Mouse (Mus musculus) liver, embryonic 11.5 days (tissue): ENCODE measurements at regions not wholly inside any gene's neighbourhood (a gene's known extent, or its start where the extent isn't known, plus 50 kb on each side); places are given as distances from the start of the nearest gene placed in this dataset.
"Not testable (repeated sequence)": the region's sequence is repeated elsewhere in the genome, so short reads cannot be mapped to it uniquely, and the experiment has no call there.

Experiments
- ATAC-seq: fragments of 200-750 bp; cut with Nextera tagmentation; replicated peaks from 2 replicates; pipeline ENCODE4 v1.8.0; 2017; ENCODE audit warnings: moderate number of reproducible peaks, mild to moderate bottlenecking, moderate TSS enrichment, moderate library complexity; ENCODE audit not compliant: low FRiP score
- DNase-seq: peaks from one replicate; pipeline ENCODE4 v3.0.0-alpha.2; 2017; ENCODE audit warnings: low spot score
- H3K27ac ChIP-seq: fragments of 300-500 bp; sonication (generic); 2 replicates; pipeline ENCODE4 v1.5.1; 2014; ENCODE audit warnings: mild to moderate bottlenecking, low read depth, low read length, control low read depth
- H3K27me3 ChIP-seq: fragments of 300-500 bp; sonication (generic); replicated peaks from 2 replicates; pipeline ENCODE4 v1.6.1; 2014; ENCODE audit warnings: low read length, mixed read lengths; ENCODE audit not compliant: control insufficient read depth, insufficient read depth
- H3K36me3 ChIP-seq: fragments of 300-500 bp; sonication (generic); 2 replicates; pipeline ENCODE4 v1.6.1; 2014; ENCODE audit warnings: mild to moderate bottlenecking, low read length, moderate library complexity, mixed read lengths; ENCODE audit not compliant: control insufficient read depth, insufficient read depth
- H3K4me1 ChIP-seq: fragments of 300-500 bp; sonication (generic); replicated peaks from 2 replicates; pipeline ENCODE4 v1.6.1; 2014; ENCODE audit warnings: low read length, mixed read lengths; ENCODE audit not compliant: control insufficient read depth, insufficient read depth
- H3K4me2 ChIP-seq: fragments of 300-500 bp; sonication (generic); 2 replicates; pipeline ENCODE4 v1.6.1; 2014; ENCODE audit warnings: mild to moderate bottlenecking, control low read depth, moderate library complexity
- H3K4me3 ChIP-seq: fragments of 300-500 bp; sonication (generic); 2 replicates; pipeline ENCODE4 v1.5.1; 2014; ENCODE audit warnings: low read depth, low read length, control low read depth
- H3K9ac ChIP-seq: fragments of 300-500 bp; sonication (generic); 2 replicates; pipeline ENCODE4 v1.6.1; 2014; ENCODE audit warnings: low read depth, low read length, control low read depth
- H3K9me3 ChIP-seq: fragments of 300-500 bp; sonication (generic); 2 replicates; pipeline ENCODE4 v1.6.1; 2016; ENCODE audit warnings: low read length, inconsistent platforms, mixed read lengths; ENCODE audit not compliant: control insufficient read depth
- WGBS: fragments of 180-500 bp; shearing (Covaris S2); extraction: QIAGEN DNeasy Blood & Tissue Kit; methylation state at CpG from one replicate; pipeline ENCODE4 v1.1.7; 2014; 5-methylcytosine and 5-hydroxymethylcytosine counted together

DNA sequence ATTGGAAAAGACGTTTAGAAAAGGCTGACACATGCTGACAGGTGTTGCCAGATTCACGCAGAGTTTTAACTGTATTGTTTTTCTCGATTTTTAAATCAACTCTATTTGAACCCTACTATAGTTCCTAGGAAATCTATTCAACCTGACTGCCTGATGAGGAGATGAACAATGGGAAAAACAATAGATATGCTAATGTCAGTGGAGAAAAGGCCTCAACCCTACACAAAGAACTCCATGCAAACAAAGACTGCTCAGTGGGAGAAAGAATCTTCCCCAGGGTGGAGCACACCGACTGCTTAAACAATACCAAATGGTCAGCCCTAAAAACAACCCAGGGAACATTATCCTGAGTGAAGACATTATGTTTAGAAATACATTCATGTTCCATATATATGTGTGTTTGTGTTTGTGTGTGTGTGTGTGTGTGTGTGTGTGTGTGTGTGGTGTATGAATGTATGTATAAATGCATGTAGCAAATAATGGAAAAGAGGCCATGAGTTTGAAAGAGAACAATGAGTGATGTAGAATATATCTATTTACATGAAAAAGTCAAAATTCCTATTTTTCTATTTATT lies 204.1 kb upstream of the Zfp804a start:
- Histone ChIP-seq H3K27me3 (no peaks in the 10 kb centered on the region), H3K27ac (no peak overlapping the region), H3K9me3 (no peaks in the 10 kb centered on the region), H3K36me3 (no peaks in the 10 kb centered on the region), H3K4me3 (no peak overlapping the region), H3K4me2 (no peak overlapping the region), H3K4me1 (no peaks in the 10 kb centered on the region), H3K9ac (no peak overlapping the region)
- WGBS: 37% methylated on average over 4 of the region's 4 CpGs
- DNase-seq: no peak
- no peak for ATAC-seq

DNA sequence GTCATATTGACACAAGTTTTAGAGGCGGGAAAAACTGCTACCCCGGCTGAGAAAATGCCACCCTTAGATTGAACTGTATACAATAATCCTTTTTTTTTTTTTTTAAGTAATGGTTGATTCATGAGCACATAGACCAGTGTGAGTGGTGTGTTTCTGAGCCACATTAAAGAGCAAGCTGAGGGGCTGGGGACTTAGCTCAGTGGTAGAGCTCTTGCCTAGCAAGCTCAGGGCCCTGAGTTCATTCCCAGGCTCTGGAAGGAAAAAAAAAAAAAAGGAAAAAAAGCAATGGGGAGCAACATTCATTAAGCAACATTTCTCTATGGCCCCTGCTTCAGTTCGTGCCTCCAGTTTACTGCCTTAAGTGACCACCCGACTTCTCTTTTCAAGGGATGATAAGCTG lies 203.1 kb upstream of the Zfp804a start:
- Histone ChIP-seq H3K27me3 (no peaks in the 10 kb centered on the region), H3K36me3 (no peaks in the 10 kb centered on the region), H3K4me1 (no peaks in the 10 kb centered on the region), H3K9me3 (no peaks in the 10 kb centered on the region), H3K27ac (no peak overlapping the region), H3K4me3 (no peak overlapping the region), H3K4me2 (no peak overlapping the region), H3K9ac (no peak overlapping the region)
- whole genome bisulfite sequencing: 71% methylated on average over 4 of the region's 4 CpGs
- ATAC-seq (no peak), DNase-seq (no peak)

DNA sequence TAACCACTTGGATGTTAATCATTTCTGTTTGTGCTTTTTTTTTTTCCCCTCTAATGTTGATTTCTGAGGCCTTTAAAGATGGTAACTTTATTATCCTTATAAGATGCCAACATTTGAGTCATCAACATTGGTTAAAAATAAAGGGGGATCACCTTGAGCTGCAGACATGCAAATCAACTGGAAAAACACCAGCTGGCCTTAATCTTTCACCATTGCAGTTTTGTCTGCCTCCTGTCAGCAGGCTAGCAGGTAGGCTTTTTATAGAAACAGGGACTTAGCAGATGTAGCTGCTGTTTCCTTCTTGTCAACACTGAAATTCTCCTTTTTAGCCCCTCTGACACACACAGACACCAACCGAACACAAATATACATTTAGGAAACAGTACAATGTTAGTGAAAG lies 167.6 kb upstream of the Zfp804a start:
- DNase-seq: no peak
- Histone ChIP-seq H3K4me3 (no peak overlapping the region), H3K9ac (no peak overlapping the region), H3K9me3 (no peaks in the 10 kb centered on the region), H3K4me2 (no peak overlapping the region), H3K27ac (no peak overlapping the region), H3K27me3 (no peaks in the 10 kb centered on the region), H3K4me1 (no peaks in the 10 kb centered on the region), H3K36me3 (no peaks in the 10 kb centered on the region)
- ATAC-seq: no peak
- WGBS: 65% methylated on average over 1 of the region's 1 CpGs

DNA sequence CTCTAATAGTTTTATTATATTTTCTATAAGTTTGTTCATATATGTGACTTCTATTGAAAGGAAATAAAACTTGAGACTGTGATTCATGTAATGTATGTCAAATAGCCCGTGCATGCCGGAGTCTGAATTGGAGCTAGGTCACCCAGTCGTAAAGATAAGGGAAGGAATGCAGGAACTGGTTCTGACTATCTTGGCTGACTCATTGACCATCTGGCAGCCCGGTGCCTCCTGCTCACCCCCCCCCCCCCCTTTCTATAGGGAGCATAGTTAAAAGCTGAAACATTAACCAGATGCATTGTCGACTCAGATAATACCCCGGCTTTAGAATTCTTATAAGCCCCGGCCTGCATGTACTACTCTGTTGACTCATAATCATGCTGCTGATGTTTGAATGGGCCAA lies 160.5 kb upstream of the Zfp804a start:
- H3K9me3 ChIP-seq, H3K27me3 ChIP-seq, H3K4me2 ChIP-seq, H3K4me1 ChIP-seq, H3K36me3 ChIP-seq, H3K9ac ChIP-seq, DNase-seq, H3K27ac ChIP-seq, H3K4me3 ChIP-seq: not testable (repeated sequence)
- WGBS: 42% methylated on average over 7 of the region's 7 CpGs
- 0 out of 2 replicates have a peak, but pooled peaks have one; percentile 12 for ATAC-seq

DNA sequence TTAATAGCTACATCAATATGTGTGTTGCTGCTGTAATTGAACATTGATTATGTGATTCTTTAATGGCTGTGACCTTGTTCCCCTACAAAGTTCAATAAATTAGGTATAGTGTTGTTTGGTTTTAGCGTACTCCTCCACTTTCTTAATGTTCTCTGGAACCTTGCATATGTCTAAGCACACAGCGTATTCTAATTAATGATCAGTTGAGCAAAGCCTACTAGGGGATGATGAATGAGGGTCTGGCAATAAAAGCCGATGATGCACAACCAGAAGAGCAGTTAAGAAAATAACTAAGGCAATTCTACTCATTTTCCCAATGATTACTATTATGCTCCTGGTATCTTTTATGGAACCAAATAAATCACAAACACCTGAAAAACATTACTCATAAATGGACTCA lies 113.7 kb upstream of the Zfp804a start:
- 78% methylated on average over 3 of the region's 3 CpGs for WGBS

More for the DNA sequence above, 113.7 kb upstream of the Zfp804a start:
- no peak for DNase-seq
- H3K9me3 ChIP-seq: no peaks in the 10 kb centered on the region
- no peak overlapping the region for H3K9ac ChIP-seq
- no peak overlapping the region for H3K27ac ChIP-seq
- H3K4me2 ChIP-seq: no peak overlapping the region
- H3K36me3 ChIP-seq: no peaks in the 10 kb centered on the region
- no peak for ATAC-seq
- H3K27me3 ChIP-seq: no peaks in the 10 kb centered on the region
- no peaks in the 10 kb centered on the region for H3K4me1 ChIP-seq
- no peak overlapping the region for H3K4me3 ChIP-seq
